Mouse (Mus musculus): ENCODE data around the gene Il9r.
"Not testable (repeated sequence)": the region's sequence is repeated elsewhere in the genome, so short reads cannot be mapped to it uniquely, and the experiment has no call there.

Gene Il9r

GRCm38 (mm10) chr11:32201922-32202685 lies 2.0 kb upstream of the Il9r start:
- ATAC-seq (ENCODE audit: insufficient number of reproducible peaks, low FRiP score, low TSS enrichment) = no peak

- ATAC-seq (ENCODE audit: insufficient number of reproducible peaks, low FRiP score, low TSS enrichment) = not testable (repeated sequence)
Observed at GRCm38 (mm10) chr11:32200992-32201391, 913 bp upstream of the Il9r start.

GRCm38 (mm10) chr11:32199230-32199629 lies 849 bp downstream of the Il9r start:
- no peak for ATAC-seq (ENCODE audit: insufficient number of reproducible peaks, low FRiP score, low TSS enrichment)

GRCm38 (mm10) chr11:32198256-32198955 lies 1.7 kb downstream of the Il9r start:
- ATAC-seq (ENCODE audit: insufficient number of reproducible peaks, low FRiP score, low TSS enrichment) = no peak

- no peak for ATAC-seq (ENCODE audit: insufficient number of reproducible peaks, low FRiP score, low TSS enrichment)
Observed at GRCm38 (mm10) chr11:32197766-32198165, 2.3 kb downstream of the Il9r start.

GRCm38 (mm10) chr11:32196727-32197126 lies 3.4 kb downstream of the Il9r start:
- ATAC-seq (ENCODE audit: insufficient number of reproducible peaks, low FRiP score, low TSS enrichment) = no peak

GRCm38 (mm10) chr11:32195867-32196540 lies 4.1 kb downstream of the Il9r start:
- no peak for ATAC-seq (ENCODE audit: insufficient number of reproducible peaks, low FRiP score, low TSS enrichment)

- ATAC-seq (ENCODE audit: insufficient number of reproducible peaks, low FRiP score, low TSS enrichment) = no peak
Observed at GRCm38 (mm10) chr11:32194626-32195025, 5.5 kb downstream of the Il9r start.

GRCm38 (mm10) chr11:32194086-32194485 lies 6.0 kb downstream of the Il9r start:
- ATAC-seq (ENCODE audit: insufficient number of reproducible peaks, low FRiP score, low TSS enrichment) = no peak

GRCm38 (mm10) chr11:32193156-32193555 lies 6.9 kb downstream of the Il9r start:
- no peak for ATAC-seq (ENCODE audit: insufficient number of reproducible peaks, low FRiP score, low TSS enrichment)

GRCm38 (mm10) chr11:32190603-32191110 lies 9.4 kb downstream of the Il9r start:
- ATAC-seq (ENCODE audit: insufficient number of reproducible peaks, low FRiP score, low TSS enrichment) = peak; percentile 52

GRCm38 (mm10) chr11:32190119-32190518 lies 10.0 kb downstream of the Il9r start:
- ATAC-seq (ENCODE audit: insufficient number of reproducible peaks, low FRiP score, low TSS enrichment) = no peak

GRCm38 (mm10) chr11:32189434-32189833 lies 10.6 kb downstream of the Il9r start:
- ATAC-seq (ENCODE audit: insufficient number of reproducible peaks, low FRiP score, low TSS enrichment) = no peak

GRCm38 (mm10) chr11:32188881-32189280 lies 11.2 kb downstream of the Il9r start:
- ATAC-seq (ENCODE audit: insufficient number of reproducible peaks, low FRiP score, low TSS enrichment) = no peak

GRCm38 (mm10) chr11:32187256-32187655 lies 12.8 kb downstream of the Il9r start:
- no peak for ATAC-seq (ENCODE audit: insufficient number of reproducible peaks, low FRiP score, low TSS enrichment)

GRCm38 (mm10) chr11:32186031-32186430 lies 14.0 kb downstream of the Il9r start:
- no peak for ATAC-seq (ENCODE audit: insufficient number of reproducible peaks, low FRiP score, low TSS enrichment)

GRCm38 (mm10) chr11:32184469-32184868 lies 15.6 kb downstream of the Il9r start:
- no peak for ATAC-seq (ENCODE audit: insufficient number of reproducible peaks, low FRiP score, low TSS enrichment)

- peak; percentile 76 for ATAC-seq (ENCODE audit: insufficient number of reproducible peaks, low FRiP score, low TSS enrichment)
Observed at GRCm38 (mm10) chr11:32181973-32182868, 17.9 kb downstream of the Il9r start.

GRCm38 (mm10) chr11:32181246-32181645 lies 18.8 kb downstream of the Il9r start:
- no peak for ATAC-seq (ENCODE audit: insufficient number of reproducible peaks, low FRiP score, low TSS enrichment)

GRCm38 (mm10) chr11:32178506-32178905 lies 21.6 kb downstream of the Il9r start:
- no peak for ATAC-seq (ENCODE audit: insufficient number of reproducible peaks, low FRiP score, low TSS enrichment)

Measured in cerebellum, adult (tissue).